Mouse (Mus musculus) heart, embryonic 12.5 days (tissue): Measurements from ENCODE around the gene Kif16b. TPM values are rescaled to one million over a fixed set of nuclear protein-coding genes. Genes with fewer than 3 reads are reported as not detected.

Experiments
- ATAC-seq: fragments of 200-750 bp; cut with Nextera tagmentation; 2 replicates; pipeline ENCODE4 v1.8.0; 2017; ENCODE audit warnings: moderate TSS enrichment, moderate library complexity; ENCODE audit not compliant: insufficient number of reproducible peaks, low FRiP score
- H3K27ac ChIP-seq: fragments of 300-500 bp; sonication (generic); 2 replicates; pipeline ENCODE4 v1.5.1; 2016; ENCODE audit warnings: mild to moderate bottlenecking, moderate library complexity; ENCODE audit not compliant: poor library complexity, severe bottlenecking
- H3K27me3 ChIP-seq: fragments of 300-500 bp; sonication (generic); replicated peaks from 2 replicates; pipeline ENCODE4 v1.6.1; 2016; ENCODE audit warnings: mild to moderate bottlenecking, moderate library complexity
- H3K36me3 ChIP-seq: fragments of 300-500 bp; sonication (generic); 2 replicates; pipeline ENCODE4 v1.6.1; 2016; ENCODE audit warnings: mild to moderate bottlenecking, moderate library complexity
- H3K4me1 ChIP-seq: fragments of 300-500 bp; sonication (generic); replicated peaks from 2 replicates; pipeline ENCODE4 v1.6.1; 2016; ENCODE audit warnings: mild to moderate bottlenecking
- H3K4me2 ChIP-seq: fragments of 300-500 bp; sonication (generic); 2 replicates; pipeline ENCODE4 v1.6.1; 2016; ENCODE audit warnings: mild to moderate bottlenecking, moderate library complexity
- H3K4me3 ChIP-seq: fragments of 300-500 bp; sonication (generic); 2 replicates; pipeline ENCODE4 v1.5.1; 2016; ENCODE audit warnings: mild to moderate bottlenecking
- H3K9ac ChIP-seq: fragments of 300-500 bp; sonication (generic); 2 replicates; pipeline ENCODE4 v1.6.1; 2016; ENCODE audit warnings: mild to moderate bottlenecking, moderate library complexity
- H3K9me3 ChIP-seq: fragments of 300-500 bp; sonication (generic); replicated peaks from 2 replicates; pipeline ENCODE4 v1.6.1; 2016; ENCODE audit warnings: mild to moderate bottlenecking, moderate library complexity
- WGBS: fragments of 180-500 bp; shearing (Covaris S2); methylation state at CpG from one replicate; pipeline ENCODE4 v1.1.7; 2016; 5-methylcytosine and 5-hydroxymethylcytosine counted together
- polyA plus RNA-seq: library from polyadenylated mRNA; unstranded; fragments of >200 nt; fragmentation: Nextera tagmentation; extraction: Ambion mirVana; gene quantifications from 2 replicates; pipeline ENCODE4 v1.2.1, GENCODE M21; 2016

Gene Kif16b
- polyA plus RNA-seq, 1 experiment from 2014 or later = 13.9 TPM

DNA sequence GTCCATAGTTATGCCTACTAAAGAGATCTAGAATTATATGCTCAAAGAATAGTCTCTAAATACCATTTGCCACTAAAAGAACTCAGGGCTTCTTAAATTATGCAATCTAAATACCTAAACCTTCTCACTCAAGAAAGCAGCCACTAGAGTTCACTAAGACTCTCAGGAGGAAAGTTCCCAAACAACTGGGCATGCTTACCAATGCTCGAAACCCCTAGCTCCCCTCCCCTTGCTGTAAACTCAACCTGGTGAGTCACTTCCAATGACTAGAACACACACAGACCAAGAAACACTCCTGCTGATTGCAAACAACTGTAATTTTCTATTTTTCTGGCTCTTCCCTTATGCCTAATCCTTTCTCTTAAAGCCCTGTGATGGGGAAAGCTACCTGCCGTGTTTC, 33.9 kb downstream of the Kif16b start:
- Histone ChIP-seq H3K36me3 (peaks cover 7% of the 10 kb centered on the region), H3K27ac (no peak overlapping the region), H3K4me1 (no peaks in the 10 kb centered on the region), H3K4me3 (no peak overlapping the region), H3K9me3 (no peaks in the 10 kb centered on the region), H3K4me2 (no peak overlapping the region), H3K9ac (no peak overlapping the region), H3K27me3 (no peaks in the 10 kb centered on the region)
- 90% methylated on average over 2 of the region's 2 CpGs for WGBS
- no peak for ATAC-seq

DNA sequence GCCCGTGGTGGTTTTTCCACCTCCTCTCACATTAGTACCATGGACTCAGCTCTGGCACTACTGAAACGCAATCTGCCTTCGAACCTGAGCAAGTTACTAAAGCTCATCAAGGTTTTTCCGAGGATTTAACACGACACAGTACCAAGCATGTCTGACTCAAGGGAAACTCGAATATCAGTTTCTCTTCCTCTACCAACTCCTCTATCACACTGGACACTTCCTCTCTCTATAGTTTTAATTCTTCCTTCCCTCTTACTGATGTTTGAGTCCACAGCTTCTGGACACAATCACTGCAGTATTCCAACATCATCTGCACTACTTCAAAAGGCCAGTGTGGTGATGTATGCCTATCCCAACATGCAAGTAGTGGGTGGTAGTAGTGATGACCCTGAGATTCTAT, 40.3 kb downstream of the Kif16b start:
- H3K9me3 ChIP-seq = no peaks in the 10 kb centered on the region
- no peak overlapping the region for H3K4me3 ChIP-seq
- no peaks in the 10 kb centered on the region for H3K27me3 ChIP-seq
- WGBS = 67% methylated on average over 6 of the region's 6 CpGs
- H3K36me3 ChIP-seq = peaks cover 7% of the 10 kb centered on the region
- no peak overlapping the region for H3K27ac ChIP-seq
- H3K4me2 ChIP-seq = no peak overlapping the region
- H3K4me1 ChIP-seq = no peaks in the 10 kb centered on the region
- no peak overlapping the region for H3K9ac ChIP-seq
- 0 out of 2 replicates have a peak, but pooled peaks have one; percentile 4 for ATAC-seq

DNA sequence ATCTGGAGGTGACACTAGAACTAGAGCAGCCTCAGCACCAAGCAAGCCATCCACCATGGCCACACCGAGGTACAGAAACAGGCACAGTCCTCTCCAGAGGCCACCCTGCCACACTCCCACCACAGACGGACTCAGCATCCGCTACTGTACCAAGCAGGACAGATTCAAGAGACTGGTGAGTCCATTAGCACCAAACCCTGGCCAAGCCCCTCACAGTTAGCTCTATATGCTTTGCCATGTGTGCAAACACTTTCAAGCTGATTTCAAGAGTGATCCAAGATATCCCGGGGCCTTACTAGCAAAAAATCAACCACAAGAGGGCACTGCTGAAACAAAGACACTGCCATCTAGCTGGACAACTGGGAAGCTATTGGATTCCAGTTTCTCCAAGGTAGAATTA, 41.9 kb downstream of the Kif16b start:
- H3K27ac ChIP-seq = no peak overlapping the region
- no peak for ATAC-seq
- 61% methylated on average over 4 of the region's 4 CpGs for WGBS

DNA sequence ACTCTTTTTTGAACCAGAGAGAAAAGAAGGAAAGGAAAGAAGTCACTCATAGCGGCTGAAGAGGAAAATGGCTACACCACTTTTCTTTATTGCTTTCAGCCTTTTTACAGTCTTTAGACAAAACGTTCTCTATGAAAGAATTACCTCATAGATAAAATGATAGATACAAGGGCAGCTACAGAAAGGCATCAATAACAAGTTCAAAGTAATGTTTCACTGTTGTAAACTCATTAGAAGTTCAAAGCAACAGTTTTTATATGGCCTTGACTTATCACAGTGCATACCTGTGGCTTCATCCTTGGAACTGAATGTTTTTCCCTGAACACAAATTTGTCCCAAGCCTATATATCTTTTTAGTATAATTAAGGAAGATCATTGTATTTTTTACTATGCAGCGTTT, 62.6 kb downstream of the Kif16b start:
- Histone ChIP-seq H3K9ac (no peak overlapping the region), H3K4me2 (no peak overlapping the region), H3K4me3 (no peak overlapping the region), H3K36me3 (peaks cover under 1% of the 10 kb centered on the region; the same call in 1 of the 2 replicates), H3K27me3 (no peaks in the 10 kb centered on the region), H3K4me1 (no peaks in the 10 kb centered on the region), H3K9me3 (no peaks in the 10 kb centered on the region), H3K27ac (no peak overlapping the region)
- ATAC-seq = no peak
- WGBS = 65% methylated on average over 3 of the region's 3 CpGs

More for the DNA sequence above, 41.9 kb downstream of the Kif16b start:
- peaks cover 9% of the 10 kb centered on the region; the same call in 1 of the 2 replicates for H3K36me3 ChIP-seq
- no peak overlapping the region for H3K9ac ChIP-seq
- H3K9me3 ChIP-seq = no peaks in the 10 kb centered on the region
- no peaks in the 10 kb centered on the region for H3K27me3 ChIP-seq
- H3K4me1 ChIP-seq = no peaks in the 10 kb centered on the region
- H3K4me3 ChIP-seq = no peak overlapping the region
- no peak overlapping the region for H3K4me2 ChIP-seq

DNA sequence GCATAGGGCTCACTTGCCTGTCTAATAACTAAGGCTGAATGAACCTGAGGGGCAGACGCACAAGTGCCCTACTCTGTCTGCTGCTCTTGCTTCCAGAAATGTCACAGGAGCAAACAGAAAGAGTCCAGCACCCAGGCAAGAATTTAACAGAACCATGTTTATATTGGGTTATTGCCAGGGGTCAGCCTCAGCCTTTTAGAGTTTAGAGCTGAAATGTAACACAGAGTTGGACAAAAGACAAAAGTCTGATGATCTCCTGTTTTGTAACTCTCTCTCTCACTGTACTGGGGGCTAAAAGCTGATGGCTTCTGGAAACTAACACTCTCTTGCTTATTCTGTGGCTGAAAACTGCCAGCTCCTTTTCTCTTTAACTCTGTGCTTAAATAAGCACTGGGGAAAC, 63.2 kb downstream of the Kif16b start:
- no peaks in the 10 kb centered on the region for H3K9me3 ChIP-seq
- 46% methylated on average over 1 of the region's 1 CpGs for WGBS
- ATAC-seq = no peak
- H3K27me3 ChIP-seq = no peaks in the 10 kb centered on the region
- no peak overlapping the region for H3K27ac ChIP-seq
- H3K4me1 ChIP-seq = no peaks in the 10 kb centered on the region
- H3K4me2 ChIP-seq = no peak overlapping the region
- peaks cover 2% of the 10 kb centered on the region; the same call in 1 of the 2 replicates for H3K36me3 ChIP-seq
- H3K9ac ChIP-seq = no peak overlapping the region
- no peak overlapping the region for H3K4me3 ChIP-seq

DNA sequence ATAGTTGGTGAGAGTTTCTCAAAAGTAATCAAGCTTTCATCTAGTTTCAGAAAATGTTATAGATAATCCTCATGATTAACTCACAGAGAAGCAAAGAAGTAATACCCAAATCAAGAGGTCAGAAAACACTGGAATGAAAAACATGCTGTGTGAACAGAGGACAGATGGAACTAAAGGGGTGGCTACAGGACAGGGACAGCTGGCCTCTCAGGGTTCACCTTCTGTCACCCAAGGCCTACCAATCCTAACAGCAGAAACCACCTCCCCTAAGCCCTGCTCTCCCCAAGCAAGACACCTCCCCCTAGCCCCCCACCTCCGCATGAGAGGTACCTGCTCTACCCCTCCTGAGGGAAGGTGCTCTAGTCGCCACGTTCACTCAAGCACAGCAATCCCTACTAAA, 66.6 kb downstream of the Kif16b start:
- no peaks in the 10 kb centered on the region for H3K9me3 ChIP-seq

DNA sequence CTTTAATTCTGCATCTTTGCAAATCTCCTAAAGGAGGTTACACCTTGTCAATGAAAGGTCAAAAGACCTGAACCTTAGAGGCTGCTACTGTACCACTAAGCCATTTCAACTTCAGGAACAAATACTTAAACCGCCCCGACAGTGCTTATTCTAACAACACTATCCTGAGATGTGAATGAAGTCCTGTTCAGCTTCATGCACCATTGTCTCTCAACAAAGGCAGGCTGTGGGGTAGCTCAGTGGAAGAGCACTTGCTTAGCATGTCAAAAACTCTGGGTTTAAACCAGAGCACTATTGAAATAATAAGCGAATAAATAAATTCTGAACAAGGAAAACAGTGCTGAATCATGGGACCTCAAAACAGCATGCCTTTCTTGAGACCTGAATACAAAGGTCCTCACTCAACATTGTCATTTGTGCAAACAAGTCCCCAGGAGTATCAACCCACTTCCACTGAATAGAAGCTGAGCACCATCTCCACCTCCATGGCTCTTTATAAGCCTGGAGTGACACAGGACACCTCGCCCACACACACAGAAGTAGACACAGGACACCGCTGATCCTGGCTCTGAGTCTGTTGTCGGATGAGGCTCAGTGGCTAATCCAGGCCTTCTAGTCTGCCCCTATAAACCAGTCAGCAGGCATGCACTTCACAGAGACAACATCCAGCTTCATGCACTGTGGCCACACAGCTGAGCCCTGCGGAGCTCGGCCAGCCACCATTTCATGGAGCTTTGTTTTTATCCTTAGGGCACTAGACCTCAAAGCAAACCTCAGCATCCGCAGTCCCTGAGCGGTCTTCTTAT, 68.5 kb downstream of the Kif16b start:
- H3K36me3 ChIP-seq = peaks cover 2% of the 10 kb centered on the region; the same call in 1 of the 2 replicates
- no peak for ATAC-seq
- no peaks in the 10 kb centered on the region for H3K9me3 ChIP-seq
- H3K27ac ChIP-seq = no peak overlapping the region
- H3K4me3 ChIP-seq = no peak overlapping the region
- H3K9ac ChIP-seq = no peak overlapping the region
- H3K4me1 ChIP-seq = no peaks in the 10 kb centered on the region
- WGBS = 86% methylated on average over 10 of the region's 10 CpGs
- H3K27me3 ChIP-seq = no peaks in the 10 kb centered on the region
- H3K4me2 ChIP-seq = no peak overlapping the region

More for the DNA sequence above, 66.6 kb downstream of the Kif16b start:
- Histone ChIP-seq H3K27me3 (no peaks in the 10 kb centered on the region), H3K4me3 (no peak overlapping the region), H3K27ac (no peak overlapping the region), H3K4me1 (no peaks in the 10 kb centered on the region), H3K9ac (no peak overlapping the region), H3K36me3 (peaks cover 2% of the 10 kb centered on the region; the same call in 1 of the 2 replicates), H3K4me2 (no peak overlapping the region)
- no peak for ATAC-seq
- 81% methylated on average over 3 of the region's 3 CpGs for WGBS

DNA sequence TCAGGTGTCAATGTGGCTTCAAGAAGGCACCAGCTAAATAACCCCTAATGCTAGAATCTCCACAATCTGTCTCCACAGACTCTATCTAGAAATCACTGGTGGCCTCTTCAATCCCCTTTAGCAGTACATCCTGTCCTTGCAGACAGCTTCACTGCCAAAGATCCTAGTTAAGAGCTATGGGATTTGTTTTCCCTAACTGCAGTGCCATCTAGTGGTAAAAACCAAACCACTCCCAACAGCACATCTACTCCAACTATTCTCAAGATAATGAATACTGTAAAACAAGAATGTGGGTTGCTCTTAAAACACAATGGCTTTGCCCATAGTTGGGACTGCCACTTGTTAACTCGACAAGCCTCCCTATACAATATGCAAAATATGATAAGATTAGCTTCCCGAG, 88.3 kb downstream of the Kif16b start:
- H3K27ac ChIP-seq = no peak overlapping the region
- H3K4me2 ChIP-seq = no peak overlapping the region
- no peaks in the 10 kb centered on the region for H3K9me3 ChIP-seq
- H3K36me3 ChIP-seq = no peaks in the 10 kb centered on the region
- H3K4me1 ChIP-seq = no peaks in the 10 kb centered on the region
- H3K27me3 ChIP-seq = 0 out of 2 replicates have a peak, but pooled peaks cover 4% of the 10 kb centered on the region
- 24% methylated on average over 2 of the region's 2 CpGs for WGBS
- no peak overlapping the region for H3K4me3 ChIP-seq
- no peak overlapping the region for H3K9ac ChIP-seq
- 0 out of 2 replicates have a peak, but pooled peaks have one; percentile 51 for ATAC-seq

DNA sequence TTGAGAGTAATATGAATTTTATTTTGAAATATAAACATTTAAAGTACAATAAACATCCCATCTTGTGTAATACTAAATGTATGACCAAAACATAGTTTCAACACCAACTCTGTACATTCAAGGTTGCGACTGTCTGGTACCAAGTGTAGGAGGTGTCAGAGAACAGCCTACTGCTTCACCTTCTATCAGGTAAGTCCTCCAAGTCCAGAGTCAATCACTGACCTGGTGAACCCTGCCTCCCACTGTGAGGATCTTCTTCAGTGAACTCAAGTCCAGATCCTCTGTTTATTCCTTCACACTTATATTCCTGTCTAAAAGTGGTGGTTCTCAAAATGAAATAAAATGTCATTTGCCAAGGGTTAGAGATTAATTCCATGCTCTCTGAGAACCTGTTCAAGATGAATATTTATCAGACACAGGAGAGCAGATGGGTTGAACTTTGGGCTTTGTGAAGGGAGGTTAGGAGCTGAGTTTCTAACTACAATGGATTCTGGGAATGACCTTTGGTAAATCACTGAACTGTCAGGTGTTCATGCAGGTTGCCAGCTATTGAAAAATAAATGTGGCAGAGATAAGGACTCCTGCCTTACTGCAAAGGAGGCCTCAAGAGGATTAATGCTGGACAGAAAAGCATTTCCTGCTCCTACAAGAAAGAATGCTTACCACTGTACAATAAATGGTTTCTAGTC, 97.4 kb downstream of the Kif16b start:
- no peak for ATAC-seq
- no peak overlapping the region for H3K4me3 ChIP-seq
- no peaks in the 10 kb centered on the region for H3K9me3 ChIP-seq
- WGBS = 89% methylated on average over 1 of the region's 1 CpGs
- H3K4me1 ChIP-seq = peaks cover 6% of the 10 kb centered on the region; the same call in 1 of the 2 replicates
- H3K9ac ChIP-seq = no peak overlapping the region
- H3K27ac ChIP-seq = no peak overlapping the region
- H3K36me3 ChIP-seq = no peaks in the 10 kb centered on the region
- H3K27me3 ChIP-seq = no peaks in the 10 kb centered on the region
- no peak overlapping the region for H3K4me2 ChIP-seq

DNA sequence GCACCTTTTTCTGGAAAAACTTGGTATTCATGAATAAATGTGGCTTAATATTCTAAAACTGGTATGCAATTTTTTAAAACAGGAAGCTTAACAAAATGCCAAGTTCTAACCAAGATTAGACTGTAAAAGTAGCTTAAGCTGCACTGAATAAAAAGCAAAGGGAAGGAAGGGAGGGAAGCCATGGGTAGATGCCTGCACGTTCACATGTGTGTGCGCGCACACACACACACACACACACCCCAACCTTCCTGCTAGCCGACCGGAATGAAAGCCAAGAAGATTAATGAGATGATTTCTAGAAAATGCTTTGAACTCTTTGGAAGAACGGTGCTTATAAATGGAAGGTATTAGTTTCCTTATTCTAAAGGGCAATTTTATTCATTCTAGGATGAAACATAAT, 104.0 kb downstream of the Kif16b start:
- H3K27me3 ChIP-seq = no peaks in the 10 kb centered on the region
- no peak overlapping the region for H3K9ac ChIP-seq
- H3K4me3 ChIP-seq = no peak overlapping the region
- no peak for ATAC-seq
- peaks cover 6% of the 10 kb centered on the region; the same call in 1 of the 2 replicates for H3K4me1 ChIP-seq
- H3K4me2 ChIP-seq = no peak overlapping the region
- 77% methylated on average over 6 of the region's 6 CpGs for WGBS
- no peaks in the 10 kb centered on the region for H3K9me3 ChIP-seq
- H3K27ac ChIP-seq = no peak overlapping the region
- H3K36me3 ChIP-seq = no peaks in the 10 kb centered on the region

DNA sequence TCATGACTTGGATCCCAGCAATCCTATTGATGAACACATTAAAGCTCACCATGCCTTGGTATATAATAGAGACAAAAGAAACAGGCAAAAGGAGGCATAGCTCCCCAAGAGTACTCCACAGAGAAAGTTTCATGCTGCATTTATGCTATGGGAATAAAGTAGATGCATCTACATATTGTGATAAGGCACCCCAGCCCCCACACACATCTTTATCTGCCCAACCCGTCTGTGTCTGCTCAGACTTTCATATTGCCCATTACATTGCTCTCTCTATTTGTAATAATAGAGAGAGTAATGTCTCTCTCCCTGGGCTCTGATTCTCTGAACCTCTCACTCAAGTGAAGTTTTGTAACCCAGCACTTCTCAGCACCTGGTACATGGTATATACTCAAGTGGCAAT, 126.0 kb downstream of the Kif16b start:
- H3K9me3 ChIP-seq = no peaks in the 10 kb centered on the region
- peaks cover 9% of the 10 kb centered on the region; the same call in 1 of the 2 replicates for H3K4me1 ChIP-seq
- H3K4me3 ChIP-seq = no peak overlapping the region
- no peak for ATAC-seq
- H3K27me3 ChIP-seq = no peaks in the 10 kb centered on the region
- H3K36me3 ChIP-seq = no peaks in the 10 kb centered on the region
- WGBS = 53% methylated on average over 1 of the region's 1 CpGs
- no peak overlapping the region for H3K4me2 ChIP-seq
- no peak overlapping the region for H3K9ac ChIP-seq
- H3K27ac ChIP-seq = no peak overlapping the region
